Mouse (Mus musculus): ENCODE measurements around the gene Usp12.

GRCm38 (mm10) chr5:146790944-146791343 is 3.9 kb downstream of the Usp12 start:
- TF ChIP-seq CTCF (conservative IDR thresholded peaks at IDR 0.05; ENCODE audit: low read length) (no peak), NANOG (IDR thresholded peaks at IDR 0.05; ENCODE audit: borderline replicate concordance, low read length) (no peak), POU5F1 (IDR thresholded peaks at IDR 0.05; ENCODE audit: borderline replicate concordance, low read length) (no peak)
